Mouse (Mus musculus) erythroblast, embryonic 14.5 days (primary cell): Measurements from ENCODE around the gene Tex52.

Source experiments
- GATA1 ChIP-seq: IDR thresholded peaks from 2 replicates; pipeline ENCODE4 v1.6.1; 2012; ENCODE audit warnings: low read length, inconsistent platforms, mixed read lengths
- TAL1 ChIP-seq: IDR thresholded peaks from 3 replicates; pipeline ENCODE4 v1.6.1; 2012; ENCODE audit warnings: low read length, inconsistent platforms, mixed read lengths

DNA sequence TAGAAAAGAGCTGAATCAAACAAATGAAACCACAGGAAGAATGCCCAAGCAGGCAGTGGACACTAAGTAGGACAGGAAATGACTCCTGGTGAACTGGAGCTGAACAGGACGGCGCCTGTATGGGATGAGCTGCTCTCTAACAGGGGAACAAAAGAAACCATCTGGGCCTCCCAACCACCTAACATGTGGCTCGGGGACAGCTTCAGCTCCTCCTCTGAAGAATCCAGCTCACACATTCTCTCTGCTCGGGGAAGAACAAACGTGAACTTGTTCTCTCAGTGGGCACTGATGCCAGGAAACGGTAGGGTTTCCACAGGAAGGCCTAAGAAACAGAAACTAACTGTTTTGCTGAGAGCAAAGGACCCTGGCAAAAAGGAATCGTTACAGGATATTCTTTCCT lies 25.5 kb upstream of the Tex52 start:
- no peak for TF ChIP-seq TAL1
- TF ChIP-seq GATA1, result no peak
